Mouse (Mus musculus) forebrain, embryonic 11.5 days (tissue): ENCODE measurements around the gene Uhrf1. TPM values are rescaled to one million over a fixed set of nuclear protein-coding genes. Genes with fewer than 3 reads are reported as not detected.

Experiments used
- ATAC-seq: fragments of 200-750 bp; cut with Nextera tagmentation; replicated peaks from 2 replicates; pipeline ENCODE4 v1.8.0; 2017; ENCODE audit warnings: moderate TSS enrichment; ENCODE audit not compliant: low FRiP score
- DNase-seq: peaks from one replicate; pipeline ENCODE4 v3.0.0-alpha.2; 2017; ENCODE audit warnings: low spot score
- H3K27ac ChIP-seq: fragments of 300-500 bp; sonication (generic); 2 replicates; pipeline ENCODE4 v1.5.1; 2014; ENCODE audit warnings: low read depth, low read length
- H3K27me3 ChIP-seq: fragments of 300-500 bp; sonication (generic); 2 replicates; pipeline ENCODE4 v1.6.1; 2014; ENCODE audit warnings: mild to moderate bottlenecking, low read length, mixed read lengths; ENCODE audit not compliant: control insufficient read depth, insufficient read depth
- H3K36me3 ChIP-seq: fragments of 300-500 bp; sonication (generic); 2 replicates; pipeline ENCODE4 v1.6.1; 2014; ENCODE audit warnings: mild to moderate bottlenecking, low read length, moderate library complexity, mixed read lengths; ENCODE audit not compliant: control insufficient read depth, insufficient read depth
- H3K4me1 ChIP-seq: fragments of 300-500 bp; sonication (generic); replicated peaks from 2 replicates; pipeline ENCODE4 v1.6.1; 2014; ENCODE audit warnings: low read length, mixed read lengths; ENCODE audit not compliant: control insufficient read depth, insufficient read depth
- H3K4me2 ChIP-seq: fragments of 300-500 bp; sonication (generic); 2 replicates; pipeline ENCODE4 v1.6.1; 2014; ENCODE audit warnings: low read depth, mild to moderate bottlenecking, low read length, moderate library complexity, mixed read lengths; ENCODE audit not compliant: severe bottlenecking
- H3K4me3 ChIP-seq: fragments of 300-500 bp; sonication (generic); 2 replicates; pipeline ENCODE4 v1.5.1; 2014; ENCODE audit warnings: low read depth, low read length
- H3K9ac ChIP-seq: fragments of 300-500 bp; sonication (generic); 2 replicates; pipeline ENCODE4 v1.6.1; 2014; ENCODE audit warnings: low read length
- H3K9me3 ChIP-seq: fragments of 300-500 bp; sonication (generic); 2 replicates; pipeline ENCODE4 v1.6.1; 2016; ENCODE audit warnings: low read length, mixed read lengths; ENCODE audit not compliant: control insufficient read depth
- WGBS: fragments of 180-500 bp; shearing (Covaris S2); extraction: QIAGEN DNeasy Blood & Tissue Kit; methylation state at CpG from one replicate; pipeline ENCODE4 v1.1.7; 2014; 5-methylcytosine and 5-hydroxymethylcytosine counted together
- polyA plus RNA-seq: library from polyadenylated mRNA; unstranded; fragments of >200 nt; fragmentation: Nextera tagmentation; extraction: Ambion mirVana; gene quantifications from 2 replicates; pipeline ENCODE4 v1.2.1, GENCODE M21; 2014

The Uhrf1 gene
- polyA plus RNA-seq, 1 experiment from 2014 or later, result 223 TPM

GRCm38 (mm10) chr17:56308088-56308487 is 5.0 kb downstream of the Uhrf1 start:
- H3K4me1 ChIP-seq, result peaks cover 17% of the 10 kb centered on the region
- DNase-seq (no peak), ATAC-seq (no peak)
- no peaks in the 10 kb centered on the region for H3K27me3 ChIP-seq
- WGBS, result 91% methylated on average over 6 of the region's 6 CpGs
- H3K27ac ChIP-seq, result no peak overlapping the region
- no peak overlapping the region for H3K4me2 ChIP-seq
- H3K4me3 ChIP-seq, result no peak overlapping the region
- H3K9ac ChIP-seq, result no peak overlapping the region
- H3K9me3 ChIP-seq, result no peaks in the 10 kb centered on the region
- H3K36me3 ChIP-seq, result peaks cover 4% of the 10 kb centered on the region; the same call in 1 of the 2 replicates

- no peak overlapping the region for H3K4me2 ChIP-seq
- 89% methylated on average over 15 of the region's 15 CpGs for WGBS
- ATAC-seq, result no peak
- H3K27me3 ChIP-seq, result no peaks in the 10 kb centered on the region
- peaks cover 17% of the 10 kb centered on the region for H3K4me1 ChIP-seq
- H3K4me3 ChIP-seq, result no peak overlapping the region
- DNase-seq, result no peak
- no peaks in the 10 kb centered on the region for H3K9me3 ChIP-seq
- peaks cover 4% of the 10 kb centered on the region; the same call in 1 of the 2 replicates for H3K36me3 ChIP-seq
- no peak overlapping the region for H3K9ac ChIP-seq
- no peak overlapping the region for H3K27ac ChIP-seq
Observed at GRCm38 (mm10) chr17:56309191-56309945, 6.2 kb downstream of the Uhrf1 start.

- H3K4me1 ChIP-seq, result peaks cover 14% of the 10 kb centered on the region
- ATAC-seq, result no peak
Observed at GRCm38 (mm10) chr17:56324419-56324818, 21.3 kb downstream of the Uhrf1 start.

GRCm38 (mm10) chr17:56325450-56326152 is 22.5 kb downstream of the Uhrf1 start, which contains the start of gene Kdm4b:
TSS of gene Kdm4b (plus strand) at chr17:56326062.
- peak within 1 kb of the TSS; percentile 88 for H3K4me3 ChIP-seq
- H3K27me3 ChIP-seq, result no peaks in the 10 kb centered on the region
- WGBS, result under 1% methylated on average over 55 of the region's 57 CpGs
- H3K9me3 ChIP-seq, result no peaks in the 10 kb centered on the region
- H3K9ac ChIP-seq, result peak within 1 kb of the TSS; percentile 92
- ATAC-seq (peak; percentile 100), DNase-seq (peak; percentile 100)
- peak within 1 kb of the TSS; percentile 89 for H3K27ac ChIP-seq
- peak within 1 kb of the TSS; percentile 80 for H3K4me2 ChIP-seq
- H3K4me1 ChIP-seq, result peaks cover 14% of the 10 kb centered on the region
- peaks cover 4% of the 10 kb centered on the region for H3K36me3 ChIP-seq

More at GRCm38 (mm10) chr17:56324419-56324818, 21.3 kb downstream of the Uhrf1 start:
- Histone ChIP-seq H3K9me3 (no peaks in the 10 kb centered on the region), H3K27ac (no peak overlapping the region), H3K36me3 (peaks cover 4% of the 10 kb centered on the region), H3K4me2 (no peak overlapping the region), H3K4me3 (no peak overlapping the region), H3K9ac (no peak overlapping the region), H3K27me3 (no peaks in the 10 kb centered on the region)
- 75% methylated on average over 3 of the region's 3 CpGs for WGBS
- no peak for DNase-seq

GRCm38 (mm10) chr17:56326153-56327147 is 23.3 kb downstream of the Uhrf1 start:
- Histone ChIP-seq H3K27me3 (no peaks in the 10 kb centered on the region), H3K36me3 (no peaks in the 10 kb centered on the region), H3K9ac (peak overlapping the region; percentile 92), H3K4me2 (peak overlapping the region; percentile 80), H3K27ac (peak overlapping the region; percentile 89), H3K4me1 (peaks cover 14% of the 10 kb centered on the region), H3K9me3 (no peaks in the 10 kb centered on the region), H3K4me3 (peak overlapping the region; percentile 88)
- WGBS, result 2% methylated on average over 67 of the region's 67 CpGs
- peak; percentile 56 for ATAC-seq
- DNase-seq, result peak; percentile 80

GRCm38 (mm10) chr17:56329267-56329666 is 26.1 kb downstream of the Uhrf1 start:
- H3K36me3 ChIP-seq, result no peaks in the 10 kb centered on the region
- no peak overlapping the region for H3K27ac ChIP-seq
- H3K9me3 ChIP-seq, result no peaks in the 10 kb centered on the region
- H3K4me2 ChIP-seq, result no peak overlapping the region
- ATAC-seq (no peak), DNase-seq (no peak)
- H3K4me3 ChIP-seq, result no peak overlapping the region
- H3K27me3 ChIP-seq, result no peaks in the 10 kb centered on the region
- H3K4me1 ChIP-seq, result peaks cover 15% of the 10 kb centered on the region
- no peak overlapping the region for H3K9ac ChIP-seq

- Histone ChIP-seq H3K4me1 (peaks cover 12% of the 10 kb centered on the region; the same call in 1 of the 2 replicates), H3K27me3 (no peaks in the 10 kb centered on the region), H3K4me3 (no peak overlapping the region), H3K9ac (no peak overlapping the region), H3K27ac (no peak overlapping the region), H3K4me2 (no peak overlapping the region), H3K36me3 (no peaks in the 10 kb centered on the region), H3K9me3 (no peaks in the 10 kb centered on the region)
- ATAC-seq, result no peak
- 85% methylated on average over 3 of the region's 3 CpGs for WGBS
- DNase-seq, result no peak
Observed at GRCm38 (mm10) chr17:56330345-56330744, 27.2 kb downstream of the Uhrf1 start.

GRCm38 (mm10) chr17:56331256-56331655 is 28.1 kb downstream of the Uhrf1 start:
- no peaks in the 10 kb centered on the region for H3K27me3 ChIP-seq
- no peak overlapping the region for H3K4me2 ChIP-seq
- peaks cover 12% of the 10 kb centered on the region; the same call in 1 of the 2 replicates for H3K4me1 ChIP-seq
- H3K4me3 ChIP-seq, result no peak overlapping the region
- DNase-seq, result no peak
- no peaks in the 10 kb centered on the region for H3K9me3 ChIP-seq
- H3K27ac ChIP-seq, result no peak overlapping the region
- H3K36me3 ChIP-seq, result no peaks in the 10 kb centered on the region
- no peak overlapping the region for H3K9ac ChIP-seq
- no peak for ATAC-seq
